Mouse (Mus musculus): ENCODE results near the gene Map4.

Map4 gene

GRCm38 (mm10) chr9:109989084-109989483 lies 57.8 kb downstream of the Map4 start:
- DNase-seq (ENCODE audit: low read depth in 1 of 2, low spot score in 2 of 2), result no peak

- no peak for DNase-seq (ENCODE audit: low read depth in 1 of 2, low spot score in 2 of 2)
Measured at GRCm38 (mm10) chr9:109997441-109997840, 66.2 kb downstream of the Map4 start.

- DNase-seq (ENCODE audit: low read depth in 1 of 2, low spot score in 2 of 2), result no peak
Measured at GRCm38 (mm10) chr9:110001946-110002345, 70.7 kb downstream of the Map4 start.

- DNase-seq (ENCODE audit: low read depth in 1 of 2, low spot score in 2 of 2), result no peak
Measured at GRCm38 (mm10) chr9:110002413-110002812, 71.2 kb downstream of the Map4 start.

GRCm38 (mm10) chr9:110019224-110019623 lies 88.0 kb downstream of the Map4 start:
- DNase-seq (ENCODE audit: low read depth in 1 of 2, low spot score in 2 of 2), result no peak

GRCm38 (mm10) chr9:110020405-110020804 lies 89.1 kb downstream of the Map4 start:
- no peak for DNase-seq (ENCODE audit: low read depth in 1 of 2, low spot score in 2 of 2)

GRCm38 (mm10) chr9:110021463-110021862 lies 90.2 kb downstream of the Map4 start:
- DNase-seq (ENCODE audit: low read depth in 1 of 2, low spot score in 2 of 2), result no peak

- no peak for DNase-seq (ENCODE audit: low read depth in 1 of 2, low spot score in 2 of 2)
Measured at GRCm38 (mm10) chr9:110022151-110022550, 90.9 kb downstream of the Map4 start.

GRCm38 (mm10) chr9:110035091-110035490 lies 103.8 kb downstream of the Map4 start:
- no peak for DNase-seq (ENCODE audit: low read depth in 1 of 2, low spot score in 2 of 2)

GRCm38 (mm10) chr9:110037895-110038294 lies 106.6 kb downstream of the Map4 start:
- peak; percentile 14 to 19 for DNase-seq (ENCODE audit: low read depth in 1 of 2, low spot score in 2 of 2)

GRCm38 (mm10) chr9:110038485-110038884 lies 107.2 kb downstream of the Map4 start:
- DNase-seq (ENCODE audit: low read depth in 1 of 2, low spot score in 2 of 2), result no peak

GRCm38 (mm10) chr9:110044373-110044772 lies 113.1 kb downstream of the Map4 start:
- no peak for DNase-seq (ENCODE audit: low read depth in 1 of 2, low spot score in 2 of 2)

- DNase-seq (ENCODE audit: low read depth in 1 of 2, low spot score in 2 of 2), result no peak
Measured at GRCm38 (mm10) chr9:110045763-110046377, 114.6 kb downstream of the Map4 start.

- no peak for DNase-seq (ENCODE audit: low read depth in 1 of 2, low spot score in 2 of 2)
Measured at GRCm38 (mm10) chr9:110047260-110047659, 116.0 kb downstream of the Map4 start.

GRCm38 (mm10) chr9:110047857-110048256 lies 116.6 kb downstream of the Map4 start:
- DNase-seq (ENCODE audit: low read depth in 1 of 2, low spot score in 2 of 2), result no peak

- no peak for DNase-seq (ENCODE audit: low read depth in 1 of 2, low spot score in 2 of 2)
Measured at GRCm38 (mm10) chr9:110051184-110051583, 119.9 kb downstream of the Map4 start.

- no peak for DNase-seq (ENCODE audit: low read depth in 1 of 2, low spot score in 2 of 2)
Measured at GRCm38 (mm10) chr9:110051869-110052661, 120.8 kb downstream of the Map4 start.

- DNase-seq (ENCODE audit: low read depth in 1 of 2, low spot score in 2 of 2), result no peak
Measured at GRCm38 (mm10) chr9:110052951-110053304, 121.7 kb downstream of the Map4 start.

- DNase-seq (ENCODE audit: low read depth in 1 of 2, low spot score in 2 of 2), result no peak
Measured at GRCm38 (mm10) chr9:110053305-110054079, 122.2 kb downstream of the Map4 start.

GRCm38 (mm10) chr9:110054080-110054421 lies 122.8 kb downstream of the Map4 start:
- no peak for DNase-seq (ENCODE audit: low read depth in 1 of 2, low spot score in 2 of 2)

GRCm38 (mm10) chr9:110054781-110055180 lies 123.5 kb downstream of the Map4 start:
- DNase-seq (ENCODE audit: low read depth in 1 of 2, low spot score in 2 of 2), result no peak

- no peak for DNase-seq (ENCODE audit: low read depth in 1 of 2, low spot score in 2 of 2)
Measured at GRCm38 (mm10) chr9:110057200-110057599, 125.9 kb downstream of the Map4 start.
